Mouse (Mus musculus) bone marrow macrophage, adult 2 months (primary cell): ENCODE data around the gene Hist2h2be.
"Not testable (repeated sequence)": the region's sequence is repeated elsewhere in the genome, so short reads cannot be mapped to it uniquely, and the experiment has no call there.

ENCODE experiments used
- CTCF ChIP-seq: IDR thresholded peaks from 2 replicates; pipeline ENCODE4 v1.5.1; 2012; ENCODE audit warnings: low read depth, mild to moderate bottlenecking, low read length, moderate library complexity
- POLR2A ChIP-seq: IDR thresholded peaks from 2 replicates; pipeline ENCODE4 v1.6.1; 2012; ENCODE audit warnings: mild to moderate bottlenecking, low read depth, low read length, borderline replicate concordance

DNA sequence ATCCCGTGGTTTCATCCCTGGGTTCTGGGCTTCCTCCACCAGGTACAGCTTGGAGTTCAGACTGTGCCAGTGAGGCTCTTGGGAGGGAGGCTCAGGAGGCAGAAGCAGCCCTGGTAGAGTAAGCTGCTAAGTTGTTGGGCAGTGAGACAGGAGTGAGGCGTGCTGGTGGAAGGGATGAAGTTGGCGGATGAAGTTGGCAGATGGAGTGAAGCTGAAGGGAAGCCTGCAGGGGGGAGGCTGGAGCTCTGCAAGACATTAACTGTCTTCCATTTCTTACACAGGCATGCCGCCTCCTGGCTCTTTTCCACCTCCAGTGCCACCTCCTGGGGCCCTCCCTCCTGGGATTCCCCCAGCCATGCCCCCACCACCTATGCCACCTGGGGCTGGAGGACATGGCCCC is 46.9 kb upstream of the Hist2h2be start:
- not testable (repeated sequence) for TF ChIP-seq CTCF, POLR2A
